Mouse (Mus musculus) erythroblast, embryonic 14.5 days (primary cell): ENCODE results near the gene Grpel1.

Experiments used
- GATA1 ChIP-seq: IDR thresholded peaks from 2 replicates; pipeline ENCODE4 v1.6.1; 2012; ENCODE audit warnings: low read length, inconsistent platforms, mixed read lengths
- TAL1 ChIP-seq: IDR thresholded peaks from 3 replicates; pipeline ENCODE4 v1.6.1; 2012; ENCODE audit warnings: low read length, inconsistent platforms, mixed read lengths

DNA sequence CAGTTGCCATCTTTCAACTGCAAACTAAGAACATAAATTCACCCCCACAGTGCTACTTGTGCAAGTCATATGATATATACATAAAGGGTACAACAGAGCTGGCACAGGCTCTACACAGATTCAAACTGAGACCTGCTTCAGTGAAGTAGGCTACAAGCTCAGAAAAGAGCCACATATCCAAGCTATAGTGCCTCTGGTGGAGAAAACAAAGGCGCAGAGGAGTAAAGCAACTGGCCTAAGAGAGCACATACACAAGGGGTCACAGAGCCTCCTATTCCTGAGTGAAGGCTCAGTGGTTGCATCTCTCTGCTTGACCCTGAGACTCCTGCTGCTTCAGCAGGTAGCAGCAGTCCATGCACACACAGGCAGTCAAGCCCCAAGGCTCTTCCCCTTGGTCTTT, 16.3 kb downstream of the Grpel1 start:
- TF ChIP-seq GATA1 (no peak), TAL1 (no peak)
